Mouse (Mus musculus) neural tube, embryonic 12.5 days (tissue): ENCODE results near the gene Rab5if. TPM values are rescaled to one million over a fixed set of nuclear protein-coding genes. Genes with fewer than 3 reads are reported as not detected.

Experiments used
- ATAC-seq: fragments of 200-750 bp; cut with Nextera tagmentation; 2 replicates; pipeline ENCODE4 v1.8.0; 2017; ENCODE audit warnings: low read depth, mild to moderate bottlenecking, moderate TSS enrichment, moderate library complexity; ENCODE audit not compliant: low FRiP score
- H3K27ac ChIP-seq: fragments of 300-500 bp; sonication (generic); 2 replicates; pipeline ENCODE4 v1.5.1; 2016
- H3K27me3 ChIP-seq: fragments of 300-500 bp; sonication (generic); replicated peaks from 2 replicates; pipeline ENCODE4 v1.6.1; 2016; ENCODE audit warnings: mild to moderate bottlenecking
- H3K36me3 ChIP-seq: fragments of 300-500 bp; sonication (generic); 2 replicates; pipeline ENCODE4 v1.6.1; 2016; ENCODE audit warnings: mild to moderate bottlenecking
- H3K4me1 ChIP-seq: fragments of 300-500 bp; sonication (generic); 2 replicates; pipeline ENCODE4 v1.6.1; 2016
- H3K4me2 ChIP-seq: fragments of 300-500 bp; sonication (generic); replicated peaks from 2 replicates; pipeline ENCODE4 v1.6.1; 2016; ENCODE audit warnings: mild to moderate bottlenecking
- H3K4me3 ChIP-seq: fragments of 300-500 bp; sonication (generic); 2 replicates; pipeline ENCODE4 v1.5.1; 2016
- H3K9ac ChIP-seq: fragments of 300-500 bp; sonication (generic); 2 replicates; pipeline ENCODE4 v1.6.1; 2016; ENCODE audit warnings: mild to moderate bottlenecking
- H3K9me3 ChIP-seq: fragments of 300-500 bp; sonication (generic); 2 replicates; pipeline ENCODE4 v1.6.1; 2016; ENCODE audit warnings: mild to moderate bottlenecking
- WGBS: fragments of 180-500 bp; shearing (Covaris S2); methylation state at CpG from one replicate; pipeline ENCODE4 v1.1.7; 2016; 5-methylcytosine and 5-hydroxymethylcytosine counted together
- polyA plus RNA-seq: library from polyadenylated mRNA; unstranded; fragments of >200 nt; fragmentation: Nextera tagmentation; extraction: Ambion mirVana; gene quantifications from 2 replicates; pipeline ENCODE4 v1.2.1, GENCODE M21; 2016

Rab5if gene
- polyA plus RNA-seq, 1 experiment from 2014 or later = 169 TPM

- no peak for ATAC-seq
- H3K27ac ChIP-seq = no peak overlapping the region
- WGBS = 56% methylated on average over 2 of the region's 2 CpGs
These were observed 56.9 kb downstream of the Rab5if start for GRCm38 (mm10) chr2:156919796-156920195.

GRCm38 (mm10) chr2:156923057-156923456, 60.1 kb downstream of the Rab5if start:
- 83% methylated on average over 5 of the region's 5 CpGs for WGBS
- Histone ChIP-seq H3K4me1 (no peaks in the 10 kb centered on the region), H3K36me3 (no peaks in the 10 kb centered on the region; the same call in 1 of the 2 replicates), H3K9ac (no peak overlapping the region), H3K27me3 (no peaks in the 10 kb centered on the region), H3K4me2 (no peak overlapping the region), H3K4me3 (no peak overlapping the region), H3K27ac (no peak overlapping the region), H3K9me3 (no peaks in the 10 kb centered on the region)
- no peak for ATAC-seq

More at GRCm38 (mm10) chr2:156919796-156920195, 56.9 kb downstream of the Rab5if start:
- Histone ChIP-seq H3K9ac (no peak overlapping the region), H3K9me3 (no peaks in the 10 kb centered on the region), H3K36me3 (no peaks in the 10 kb centered on the region), H3K4me2 (no peak overlapping the region), H3K27me3 (no peaks in the 10 kb centered on the region), H3K4me3 (no peak overlapping the region), H3K4me1 (no peaks in the 10 kb centered on the region)

Other genes starting within 250 kb of the Rab5if start
- 197 and 198 TPM in 2 replicates for gene Dlgap4, start 249.4 kb upstream of the Rab5if start, polyA plus RNA-seq
- 71.8 and 73.4 TPM in 2 replicates for gene Myl9, start 87.7 kb upstream of the Rab5if start, polyA plus RNA-seq
- 61.2 and 61.7 TPM in 2 replicates for gene Tgif2, start 23.1 kb upstream of the Rab5if start, polyA plus RNA-seq
- gene 4930518I15Rik, start 5.2 kb upstream of the Rab5if start, polyA plus RNA-seq = 10.7 and 10.9 TPM in 2 replicates
- 0.35 and 0.50 TPM in 2 replicates for gene Sla2, start 24.1 kb downstream of the Rab5if start, polyA plus RNA-seq
- gene Ndrg3, start 128.9 kb downstream of the Rab5if start, polyA plus RNA-seq = 61.8 and 63.4 TPM in 2 replicates
- gene Dsn1, start 144.0 kb downstream of the Rab5if start, polyA plus RNA-seq = 29.1 and 30.3 TPM in 2 replicates
- 6.1 TPM in 2 replicates for gene Soga1, start 216.1 kb downstream of the Rab5if start, polyA plus RNA-seq
- gene Tldc2, start 223.9 kb downstream of the Rab5if start, polyA plus RNA-seq = not detected in 2 replicates